Mouse (Mus musculus): ENCODE data around the gene Cltrn. TPM values are rescaled to one million over a fixed set of nuclear protein-coding genes. Genes with fewer than 3 reads are reported as not detected.
A peak's percentile ranks its signal among the peaks of the same experiment; 100 is the strongest.

The Cltrn gene
- polyA plus RNA-seq, 1 experiment from 2014 or later: 0.63 TPM

DNA sequence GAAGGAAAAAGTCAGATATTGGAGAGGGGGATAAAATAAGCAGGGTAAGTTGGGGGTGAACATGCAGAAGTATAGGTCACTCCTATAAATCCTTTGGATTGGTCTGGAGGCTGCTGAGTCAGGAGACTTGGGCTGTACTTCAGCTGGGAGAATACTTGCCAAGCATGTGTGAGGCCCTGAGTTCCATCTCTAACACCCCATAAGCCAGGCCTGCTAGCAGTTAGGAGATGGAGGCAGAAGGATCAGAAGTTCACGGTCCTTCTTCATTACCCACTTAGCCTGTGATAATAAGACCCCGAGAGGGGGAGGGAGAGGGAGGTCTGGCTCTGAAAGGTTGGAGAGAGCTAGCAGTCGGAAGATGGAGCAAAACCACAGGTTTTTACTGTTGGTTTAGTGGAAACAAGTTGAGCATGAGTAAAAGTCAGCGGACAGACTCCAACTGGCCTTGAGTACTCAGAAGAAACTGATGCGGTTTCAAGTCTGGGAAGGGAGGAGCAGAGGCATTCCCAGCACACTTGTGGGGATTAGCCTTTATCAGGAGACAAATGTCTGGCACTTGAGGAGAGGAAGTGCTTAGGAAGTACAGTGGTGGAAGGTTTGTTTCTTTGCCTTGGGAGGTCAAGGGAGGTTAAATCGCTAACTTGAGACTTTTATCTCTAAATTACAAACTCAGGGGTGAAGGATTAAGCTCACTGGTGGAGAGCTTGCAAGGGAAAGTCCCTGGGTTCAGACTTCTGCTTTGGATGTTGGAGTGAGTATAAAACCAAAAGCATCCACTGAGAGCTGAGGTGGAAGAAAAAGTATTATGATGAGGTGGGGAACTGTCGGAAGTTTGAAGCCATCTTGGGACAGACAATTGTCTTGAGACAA lies 3.9 kb downstream of the Cltrn start:
- Histone ChIP-seq H3K36me3 (no peaks in the 10 kb centered on the region), H3K9me3 (replicated peaks) (no peaks in the 10 kb centered on the region), H3K27ac (peak overlapping the region; percentile 56; the same call in 1 of the 2 replicates), H3K27me3 (replicated peaks) (0 out of 2 replicates have a peak, but pooled peaks cover 17% of the 10 kb centered on the region), H3K4me1 (peaks cover 41% of the 10 kb centered on the region), H3K9ac (no peak overlapping the region), H3K4me2 (peak overlapping the region; percentile 29; the same call in 1 of the 2 replicates), H3K4me3 (no peak overlapping the region)
- ATAC-seq: no peak
- WGBS (ENCODE audit: insufficient replicate concordance): 24% methylated on average over 7 of the region's 7 CpGs

- Histone ChIP-seq H3K9me3 (replicated peaks) (no peaks in the 10 kb centered on the region), H3K36me3 (no peaks in the 10 kb centered on the region), H3K4me2 (peak overlapping the region; percentile 29), H3K9ac (no peak overlapping the region), H3K4me1 (peaks cover 37% of the 10 kb centered on the region), H3K4me3 (no peak overlapping the region), H3K27ac (peak overlapping the region; percentile 72), H3K27me3 (replicated peaks) (0 out of 2 replicates have a peak, but pooled peaks cover 17% of the 10 kb centered on the region)
- WGBS (ENCODE audit: insufficient replicate concordance): 37% methylated on average over 5 of the region's 5 CpGs
- peak; percentile 74 for ATAC-seq
Observed at GRCm38 (mm10) chrX:164093435-164093834, 4.8 kb downstream of the Cltrn start.

GRCm38 (mm10) chrX:164095838-164096237 lies 7.2 kb downstream of the Cltrn start:
- H3K9ac ChIP-seq: no peak overlapping the region
- WGBS (ENCODE audit: insufficient replicate concordance): 19% methylated on average over 2 of the region's 2 CpGs
- no peak overlapping the region for H3K4me3 ChIP-seq
- H3K4me1 ChIP-seq: peaks cover 31% of the 10 kb centered on the region
- no peaks in the 10 kb centered on the region for H3K9me3 ChIP-seq (replicated peaks)
- peak; percentile 83 for ATAC-seq
- no peak overlapping the region; the same call in 1 of the 2 replicates for H3K27ac ChIP-seq
- no peaks in the 10 kb centered on the region for H3K36me3 ChIP-seq
- no peak overlapping the region for H3K4me2 ChIP-seq
- 0 out of 2 replicates have a peak, but pooled peaks cover 9% of the 10 kb centered on the region for H3K27me3 ChIP-seq (replicated peaks)

DNA sequence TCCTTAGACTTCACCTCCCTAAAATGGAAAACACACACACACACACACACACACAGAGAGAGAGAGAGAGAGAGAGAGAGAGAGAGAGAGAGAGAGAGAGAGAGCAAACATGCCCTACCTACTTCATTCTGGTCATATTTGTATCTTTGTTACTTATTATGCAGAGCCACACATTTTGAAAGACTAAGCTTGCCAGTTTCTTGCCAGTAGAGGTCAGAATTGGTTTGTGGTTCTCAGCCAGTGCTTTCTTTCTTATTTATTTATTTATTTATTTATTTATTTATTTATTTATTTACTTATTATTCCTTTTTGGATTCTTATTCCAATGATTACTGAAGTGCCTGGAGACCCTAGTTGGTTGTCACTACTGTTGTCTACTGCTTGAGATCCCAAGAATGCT lies 12.9 kb downstream of the Cltrn start:
- ATAC-seq: no peak
- H3K4me1 ChIP-seq: no peaks in the 10 kb centered on the region
- no peaks in the 10 kb centered on the region; the same call in 1 of the 2 replicates for H3K27me3 ChIP-seq (replicated peaks)
- H3K4me2 ChIP-seq: no peak overlapping the region
- no peak overlapping the region for H3K4me3 ChIP-seq
- H3K9ac ChIP-seq: no peak overlapping the region
- no peak overlapping the region for H3K27ac ChIP-seq
- H3K36me3 ChIP-seq: no peaks in the 10 kb centered on the region
- no peaks in the 10 kb centered on the region for H3K9me3 ChIP-seq (replicated peaks)

DNA sequence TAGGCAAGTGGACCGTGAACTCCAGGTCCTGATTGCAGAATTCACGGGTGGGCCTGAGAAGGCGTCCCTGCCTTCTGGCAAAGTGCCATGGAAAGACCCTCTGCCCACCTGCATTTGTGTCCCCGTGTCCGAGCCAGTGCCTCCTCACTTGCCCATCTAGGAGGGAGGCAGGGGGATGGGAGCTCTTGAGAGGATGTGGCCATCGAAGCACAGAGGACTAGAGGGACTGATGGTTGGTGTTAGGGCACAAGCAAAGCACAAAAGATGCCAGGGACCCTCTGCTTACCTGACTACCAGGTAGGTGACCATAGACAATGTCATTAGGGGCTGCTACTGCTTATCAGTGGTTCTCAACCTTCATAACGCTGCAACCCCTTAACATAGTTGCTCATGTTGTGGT lies 13.6 kb downstream of the Cltrn start:
- Histone ChIP-seq H3K27me3 (replicated peaks) (no peaks in the 10 kb centered on the region; the same call in 1 of the 2 replicates), H3K4me2 (no peak overlapping the region), H3K36me3 (no peaks in the 10 kb centered on the region), H3K4me3 (no peak overlapping the region), H3K4me1 (no peaks in the 10 kb centered on the region), H3K9ac (no peak overlapping the region), H3K27ac (no peak overlapping the region), H3K9me3 (replicated peaks) (no peaks in the 10 kb centered on the region)
- 75% methylated on average over 7 of the region's 7 CpGs for WGBS (ENCODE audit: insufficient replicate concordance)
- no peak for ATAC-seq

- no peak overlapping the region for H3K4me3 ChIP-seq
- no peak overlapping the region for H3K27ac ChIP-seq
- no peak for ATAC-seq
- H3K4me2 ChIP-seq: no peak overlapping the region
- WGBS (ENCODE audit: insufficient replicate concordance): 63% methylated on average over 6 of the region's 6 CpGs
- H3K36me3 ChIP-seq: no peaks in the 10 kb centered on the region
- no peaks in the 10 kb centered on the region; the same call in 1 of the 2 replicates for H3K27me3 ChIP-seq (replicated peaks)
- H3K9ac ChIP-seq: no peak overlapping the region
- H3K4me1 ChIP-seq: no peaks in the 10 kb centered on the region
- H3K9me3 ChIP-seq (replicated peaks): no peaks in the 10 kb centered on the region
Observed at GRCm38 (mm10) chrX:164102656-164103055, 14.0 kb downstream of the Cltrn start.

GRCm38 (mm10) chrX:164111146-164111545 lies 22.5 kb downstream of the Cltrn start:
- ATAC-seq: no peak
- H3K27me3 ChIP-seq (replicated peaks): peaks cover 3% of the 10 kb centered on the region; the same call in 1 of the 2 replicates
- 47% methylated on average over 3 of the region's 3 CpGs for WGBS (ENCODE audit: insufficient replicate concordance)

GRCm38 (mm10) chrX:164113744-164114143 lies 25.1 kb downstream of the Cltrn start:
- 77% methylated on average over 6 of the region's 6 CpGs for WGBS (ENCODE audit: insufficient replicate concordance)
- no peaks in the 10 kb centered on the region for H3K9me3 ChIP-seq (replicated peaks)
- no peak for ATAC-seq
- H3K4me1 ChIP-seq: no peaks in the 10 kb centered on the region
- H3K27ac ChIP-seq: no peak overlapping the region
- no peak overlapping the region for H3K4me2 ChIP-seq
- no peak overlapping the region for H3K4me3 ChIP-seq
- H3K36me3 ChIP-seq: no peaks in the 10 kb centered on the region
- H3K27me3 ChIP-seq (replicated peaks): 0 out of 2 replicates have a peak, but pooled peaks cover 3% of the 10 kb centered on the region
- H3K9ac ChIP-seq: no peak overlapping the region

More at GRCm38 (mm10) chrX:164111146-164111545, 22.5 kb downstream of the Cltrn start:
- no peaks in the 10 kb centered on the region for H3K4me1 ChIP-seq
- no peaks in the 10 kb centered on the region for H3K9me3 ChIP-seq (replicated peaks)
- H3K4me2 ChIP-seq: no peak overlapping the region
- no peak overlapping the region for H3K4me3 ChIP-seq
- H3K27ac ChIP-seq: no peak overlapping the region
- H3K36me3 ChIP-seq: no peaks in the 10 kb centered on the region
- H3K9ac ChIP-seq: no peak overlapping the region

DNA sequence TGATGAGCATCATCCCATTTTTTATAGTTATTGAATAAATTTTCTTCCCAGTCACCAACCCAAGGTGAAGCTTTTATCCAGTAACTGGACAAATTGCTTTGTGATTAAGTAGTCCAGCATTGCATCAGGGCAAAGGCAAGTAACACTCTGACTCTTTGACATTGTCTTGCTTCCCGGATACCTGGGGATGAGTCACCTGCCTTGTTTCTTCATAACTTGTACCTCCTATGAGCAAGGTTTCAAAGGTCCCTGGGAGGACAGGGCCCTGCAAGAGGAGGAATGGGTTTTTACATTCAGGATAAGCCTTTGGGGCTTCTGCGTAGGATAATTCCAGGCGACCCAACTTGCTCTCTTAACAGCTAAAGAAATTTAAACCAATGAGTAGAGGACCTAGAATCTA lies 35.3 kb downstream of the Cltrn start:
- no peaks in the 10 kb centered on the region for H3K9me3 ChIP-seq (replicated peaks)
- no peak overlapping the region for H3K4me2 ChIP-seq
- no peak for ATAC-seq
- H3K9ac ChIP-seq: no peak overlapping the region
- no peaks in the 10 kb centered on the region for H3K4me1 ChIP-seq
- H3K4me3 ChIP-seq: no peak overlapping the region
- no peak overlapping the region for H3K27ac ChIP-seq
- no peaks in the 10 kb centered on the region; the same call in 1 of the 2 replicates for H3K27me3 ChIP-seq (replicated peaks)
- WGBS (ENCODE audit: insufficient replicate concordance): 79% methylated on average over 3 of the region's 3 CpGs
- H3K36me3 ChIP-seq: no peaks in the 10 kb centered on the region

GRCm38 (mm10) chrX:164133531-164133930 lies 44.9 kb downstream of the Cltrn start:
- no peak overlapping the region for H3K4me2 ChIP-seq
- no peak for ATAC-seq
- WGBS (ENCODE audit: insufficient replicate concordance): 65% methylated on average over 3 of the region's 3 CpGs
- H3K9ac ChIP-seq: no peak overlapping the region
- no peaks in the 10 kb centered on the region for H3K36me3 ChIP-seq
- no peak overlapping the region for H3K27ac ChIP-seq
- no peaks in the 10 kb centered on the region for H3K9me3 ChIP-seq (replicated peaks)
- peaks cover 6% of the 10 kb centered on the region for H3K27me3 ChIP-seq (replicated peaks)
- no peak overlapping the region for H3K4me3 ChIP-seq
- H3K4me1 ChIP-seq: no peaks in the 10 kb centered on the region

DNA sequence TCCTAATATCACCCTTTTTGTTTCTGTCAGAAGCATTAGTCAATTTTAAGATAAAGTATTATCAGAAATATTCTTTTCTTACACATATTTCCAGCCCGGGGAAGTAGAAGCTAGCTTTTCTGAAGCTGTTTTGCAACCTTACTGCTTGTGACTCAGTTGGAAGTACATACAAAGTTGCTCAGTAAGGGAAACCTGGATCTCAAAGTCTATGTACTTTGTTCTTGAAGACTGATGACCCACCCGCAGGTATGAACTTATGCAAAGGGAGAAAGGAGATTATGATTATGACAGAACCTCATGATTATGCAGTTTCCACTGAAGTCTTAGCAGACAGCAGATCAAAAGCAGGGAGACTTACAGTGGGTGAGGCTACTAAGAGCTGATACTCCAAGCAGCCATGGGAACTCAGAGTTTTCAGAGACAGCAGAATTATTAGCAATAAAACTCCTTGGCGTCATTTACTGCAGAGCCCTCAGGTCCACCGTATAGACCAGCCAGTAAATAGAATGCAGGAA lies 46.7 kb downstream of the Cltrn start:
- WGBS (ENCODE audit: insufficient replicate concordance): 74% methylated on average over 4 of the region's 4 CpGs
- H3K4me1 ChIP-seq: no peaks in the 10 kb centered on the region
- no peak overlapping the region for H3K4me2 ChIP-seq
- H3K9me3 ChIP-seq (replicated peaks): no peaks in the 10 kb centered on the region
- H3K27ac ChIP-seq: no peak overlapping the region
- no peak overlapping the region for H3K4me3 ChIP-seq
- H3K27me3 ChIP-seq (replicated peaks): peaks cover 6% of the 10 kb centered on the region
- no peak overlapping the region for H3K9ac ChIP-seq
- no peaks in the 10 kb centered on the region for H3K36me3 ChIP-seq
- ATAC-seq: no peak

DNA sequence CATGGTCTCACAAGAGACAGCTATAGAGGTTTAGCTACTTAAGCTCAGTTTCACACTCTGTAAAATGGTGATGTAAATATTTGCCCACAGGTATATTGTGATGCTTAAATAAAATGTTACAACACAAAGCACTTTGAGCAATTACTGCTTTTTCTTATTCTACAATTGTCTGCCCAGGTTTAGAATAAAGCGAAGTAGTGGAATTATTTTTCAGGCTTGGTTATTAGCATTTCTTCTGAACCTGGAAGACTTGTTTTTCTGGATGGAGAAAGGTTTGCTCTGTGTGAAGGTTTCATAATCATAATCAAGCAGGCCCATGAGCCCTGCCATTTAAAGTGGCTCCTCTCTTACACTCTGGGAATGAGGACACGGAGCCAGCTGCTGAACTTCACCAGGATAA lies 50.4 kb downstream of the Cltrn start, which contains the start of gene Ace2:
Gene Ace2, plus strand, starts transcription at position 301 of the 400 bp plus-strand sequence.
- Histone ChIP-seq H3K27ac (no peak within 1 kb of the TSS), H3K4me1 (no peaks in the 10 kb centered on the region), H3K27me3 (replicated peaks) (peaks cover 10% of the 10 kb centered on the region), H3K4me2 (no peak within 1 kb of the TSS), H3K9me3 (replicated peaks) (no peaks in the 10 kb centered on the region), H3K4me3 (no peak within 1 kb of the TSS), H3K36me3 (no peaks in the 10 kb centered on the region), H3K9ac (no peak within 1 kb of the TSS)
- ATAC-seq: no peak
- WGBS (ENCODE audit: insufficient replicate concordance): 67% methylated on average over 2 of the region's 2 CpGs
